Mouse (Mus musculus): Measurements from ENCODE around the gene Shisal2a.

Gene Shisal2a

GRCm38 (mm10) chr4:108335413-108335812 lies 47.7 kb downstream of the Shisal2a start:
- DNase-seq = no peak

- DNase-seq = peak; percentile 23
Observed at GRCm38 (mm10) chr4:108332041-108332440, 51.1 kb downstream of the Shisal2a start.

GRCm38 (mm10) chr4:108329840-108330239 lies 53.3 kb downstream of the Shisal2a start:
- peak; percentile 21 for DNase-seq

GRCm38 (mm10) chr4:108327730-108328484 lies 55.2 kb downstream of the Shisal2a start, which contains the start of gene Coa7:
TSS of gene Coa7 (plus strand) at chr4:108328140.
- peak; percentile 97 for DNase-seq

- DNase-seq = peak; percentile 45
Observed at GRCm38 (mm10) chr4:108327071-108327579, 56.0 kb downstream of the Shisal2a start.

GRCm38 (mm10) chr4:108323588-108323987 lies 59.6 kb downstream of the Shisal2a start:
- DNase-seq = no peak

- no peak for DNase-seq
Observed at GRCm38 (mm10) chr4:108320627-108321380, 62.3 kb downstream of the Shisal2a start.

- no peak for DNase-seq
Observed at GRCm38 (mm10) chr4:108319747-108320146, 63.4 kb downstream of the Shisal2a start.

GRCm38 (mm10) chr4:108318649-108319615 lies 64.2 kb downstream of the Shisal2a start:
- no peak for DNase-seq

Measured in cerebellum, adult 11-12 months (tissue).